Mouse (Mus musculus) ES-Bruce4 (cell line): ENCODE measurements around the gene Gtf2b. TPM values are rescaled to one million over a fixed set of nuclear protein-coding genes. Genes with fewer than 3 reads are reported as not detected.

Experiments used
- H3K27ac ChIP-seq: 2 replicates; pipeline ENCODE4 v1.5.1; 2012; ENCODE audit warnings: low read length, inconsistent platforms; ENCODE audit not compliant: insufficient read depth
- H3K27me3 ChIP-seq: 2 replicates; pipeline ENCODE4 v1.6.1; 2012; ENCODE audit warnings: mild to moderate bottlenecking, low read length, inconsistent platforms; ENCODE audit not compliant: control insufficient read depth, poor library complexity, insufficient read depth, severe bottlenecking
- H3K36me3 ChIP-seq: 2 replicates; pipeline ENCODE4 v1.6.1; 2012; ENCODE audit warnings: inconsistent platforms, mild to moderate bottlenecking, low read length, moderate library complexity; ENCODE audit not compliant: control insufficient read depth, poor library complexity, insufficient read depth, severe bottlenecking
- H3K4me1 ChIP-seq: one replicate; pipeline ENCODE4 v1.8.1; 2011; ENCODE audit warnings: low read length; ENCODE audit not compliant: control insufficient read depth, insufficient read depth
- H3K4me3 ChIP-seq: 2 replicates; pipeline ENCODE4 v1.5.1; 2011; ENCODE audit warnings: low read depth, mild to moderate bottlenecking, low read length
- H3K9ac ChIP-seq: 2 replicates; pipeline ENCODE4 v1.6.1; 2012; ENCODE audit warnings: low read depth, mild to moderate bottlenecking, inconsistent platforms; ENCODE audit not compliant: poor library complexity, severe bottlenecking
- H3K9me3 ChIP-seq: replicated peaks from 2 replicates; pipeline ENCODE4 v1.6.1; 2012; ENCODE audit warnings: mild to moderate bottlenecking, low read length, inconsistent platforms; ENCODE audit not compliant: control insufficient read depth, poor library complexity, insufficient read depth, severe bottlenecking
- CTCF ChIP-seq: IDR thresholded peaks from one replicate; pipeline ENCODE4 v1.8.1; 2011; ENCODE audit warnings: low read depth, low read length
- EP300 ChIP-seq: IDR thresholded peaks from 2 replicates; pipeline ENCODE4 v1.6.1; 2011; ENCODE audit warnings: low read depth, low read length; ENCODE audit not compliant: insufficient read depth
- POLR2A ChIP-seq: IDR thresholded peaks from one replicate; pipeline ENCODE4 v1.8.1; 2011; ENCODE audit warnings: low read length; ENCODE audit not compliant: insufficient read depth
- polyA plus RNA-seq: library from polyadenylated mRNA; stranded (reverse); fragments of >200 nt; gene quantifications from 2 replicates; pipeline ENCODE4 v1.2.4, GENCODE M21; 2011; ENCODE audit warnings: low read depth; ENCODE audit not compliant: missing spikeins, insufficient read depth, insufficient read length

Gtf2b gene
- polyA plus RNA-seq, 1 experiment, result 47.1 TPM

DNA sequence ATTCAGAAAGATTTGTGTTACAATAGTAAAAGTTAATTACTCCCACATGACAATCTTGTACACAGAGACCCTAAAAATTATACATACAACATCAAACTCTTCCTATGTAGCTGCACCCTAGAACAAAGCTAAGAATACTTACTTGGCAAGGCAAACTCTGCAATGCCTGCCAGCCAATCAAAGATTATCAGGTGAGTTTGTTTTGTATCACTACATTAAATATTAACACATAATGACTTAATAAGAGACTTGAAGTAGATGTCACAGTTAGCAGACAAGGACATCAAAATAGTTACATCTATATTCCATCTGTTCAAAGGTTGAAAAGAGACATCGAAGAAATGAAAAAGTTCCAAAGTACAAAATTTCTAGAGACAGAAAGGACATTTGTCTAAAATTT, 58.8 kb downstream of the Gtf2b start:
- H3K27ac ChIP-seq, result no peak overlapping the region
- peaks cover 14% of the 10 kb centered on the region for H3K36me3 ChIP-seq
- no peaks in the 10 kb centered on the region for H3K9me3 ChIP-seq
- H3K27me3 ChIP-seq, result no peaks in the 10 kb centered on the region
- H3K4me3 ChIP-seq, result no peak overlapping the region
- no peak overlapping the region for H3K9ac ChIP-seq
- no peaks in the 10 kb centered on the region for H3K4me1 ChIP-seq
- TF ChIP-seq CTCF (no peak), POLR2A (no peak), EP300 (no peak)

DNA sequence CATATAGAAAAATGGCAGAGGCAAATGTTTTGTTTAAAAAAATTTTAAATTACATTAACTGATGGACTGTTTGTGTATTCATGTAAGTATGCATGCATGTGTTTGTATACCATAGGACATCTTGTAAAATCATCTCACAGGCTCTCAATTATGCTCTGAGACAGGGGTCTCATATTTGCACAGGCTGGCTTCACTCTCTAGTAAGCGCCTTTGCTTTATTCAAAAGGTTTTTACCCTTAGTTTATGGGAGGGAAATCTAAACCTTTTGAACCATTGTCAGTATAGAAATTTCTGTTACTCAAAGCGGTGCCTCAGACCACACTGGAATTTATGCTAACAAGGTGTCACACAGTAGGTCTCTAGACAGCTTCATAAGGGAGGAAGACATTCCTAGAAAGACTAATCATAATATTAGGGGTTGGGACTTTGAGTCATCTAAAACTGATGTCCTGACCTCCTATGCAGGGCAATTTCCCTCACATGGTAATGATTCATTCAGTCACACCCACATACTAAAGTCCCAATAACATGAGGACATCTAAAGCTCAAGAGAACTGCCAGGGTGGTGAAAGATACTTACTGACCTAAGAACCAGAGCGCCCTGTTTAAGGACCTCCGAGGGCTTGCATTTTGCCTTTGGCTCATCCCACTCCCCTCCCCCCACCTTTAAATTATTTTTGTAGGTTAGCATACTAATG, 61.8 kb downstream of the Gtf2b start:
- no peaks in the 10 kb centered on the region for H3K9me3 ChIP-seq
- no peak overlapping the region for H3K27ac ChIP-seq
- no peak overlapping the region for H3K9ac ChIP-seq
- no peaks in the 10 kb centered on the region for H3K27me3 ChIP-seq
- peaks cover 10% of the 10 kb centered on the region for H3K36me3 ChIP-seq
- TF ChIP-seq POLR2A, result no peak
- TF ChIP-seq EP300, result no peak
- TF ChIP-seq CTCF, result no peak
- H3K4me1 ChIP-seq, result no peaks in the 10 kb centered on the region
- no peak overlapping the region for H3K4me3 ChIP-seq

DNA sequence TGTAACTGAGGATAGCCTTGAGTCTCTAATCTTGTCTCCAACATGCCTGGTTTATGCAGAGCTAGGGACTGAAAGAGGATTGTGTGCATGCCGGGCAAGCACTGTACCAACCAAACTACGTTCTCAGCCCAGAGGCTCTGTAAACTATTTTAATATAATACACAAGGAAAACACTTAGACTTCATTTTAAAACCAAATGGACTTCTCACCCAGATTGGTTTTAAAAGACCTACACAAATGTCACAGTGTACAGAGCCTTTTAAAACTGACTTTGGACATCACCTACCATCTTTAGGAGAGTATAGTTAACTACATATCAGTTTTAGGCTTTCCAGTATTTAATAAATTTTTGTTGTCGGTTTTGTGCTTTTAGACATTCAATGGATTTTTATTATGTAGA, 68.1 kb downstream of the Gtf2b start:
- H3K27ac ChIP-seq, result no peak overlapping the region
- TF ChIP-seq CTCF (no peak), POLR2A (no peak), EP300 (no peak)
- no peaks in the 10 kb centered on the region for H3K4me1 ChIP-seq
- no peaks in the 10 kb centered on the region for H3K27me3 ChIP-seq
- H3K9ac ChIP-seq, result no peak overlapping the region
- peaks cover 6% of the 10 kb centered on the region for H3K36me3 ChIP-seq
- no peak overlapping the region for H3K4me3 ChIP-seq
- H3K9me3 ChIP-seq, result no peaks in the 10 kb centered on the region

Other genes starting within 250 kb of the Gtf2b start
- 8.7 and 10.6 TPM in 2 replicates for gene Gbp7, start 234.7 kb upstream of the Gtf2b start, polyA plus RNA-seq
- gene Gbp3, start 205.0 kb upstream of the Gtf2b start, polyA plus RNA-seq, result 8.7 and 10.2 TPM in 2 replicates
- 0.33 TPM in 1 of 2 replicates, not detected in the other for gene Gbp2b, start 170.2 kb upstream of the Gtf2b start, polyA plus RNA-seq
- gene Gbp2, start 144.4 kb upstream of the Gtf2b start, polyA plus RNA-seq, result 90.1 and 97.5 TPM in 2 replicates
- 7.9 and 14.4 TPM in 2 replicates for gene Kyat3, start 64.0 kb upstream of the Gtf2b start, polyA plus RNA-seq
- gene Pkn2, start 117.0 kb downstream of the Gtf2b start, polyA plus RNA-seq, result 108 and 112 TPM in 2 replicates